Mouse (Mus musculus): Measurements from ENCODE around the gene Ostf1.
A peak's percentile ranks its signal among the peaks of the same experiment; 100 is the strongest.

Gene Ostf1

DNA sequence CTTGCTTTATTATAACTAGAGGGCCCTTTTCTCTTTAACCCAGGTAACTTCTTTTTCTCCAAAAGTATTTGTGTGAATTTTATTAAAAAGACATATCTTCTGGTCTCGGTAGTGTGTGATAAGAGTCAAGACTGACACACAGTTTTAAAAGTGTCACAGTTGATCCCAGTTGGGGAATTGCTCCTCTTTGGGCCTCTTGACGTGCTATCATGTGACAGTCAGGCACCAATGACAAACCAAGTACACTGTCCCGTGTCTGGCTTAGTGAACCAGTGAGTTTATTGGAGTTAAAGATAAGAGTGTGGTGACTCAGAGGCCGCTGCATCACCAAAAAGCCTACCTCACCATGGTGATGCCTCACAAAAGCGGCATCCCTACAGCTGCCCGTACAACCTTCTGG, 12.5 kb upstream of the Ostf1 start:
- DNase-seq, result no peak

- DNase-seq, result no peak
Measured at GRCm38 (mm10) chr19:18643411-18643810, 11.8 kb upstream of the Ostf1 start.

GRCm38 (mm10) chr19:18641001-18641400, 9.4 kb upstream of the Ostf1 start:
- DNase-seq, result no peak

GRCm38 (mm10) chr19:18639552-18639951, 7.9 kb upstream of the Ostf1 start:
- peak; percentile 41 to 42 for DNase-seq

DNA sequence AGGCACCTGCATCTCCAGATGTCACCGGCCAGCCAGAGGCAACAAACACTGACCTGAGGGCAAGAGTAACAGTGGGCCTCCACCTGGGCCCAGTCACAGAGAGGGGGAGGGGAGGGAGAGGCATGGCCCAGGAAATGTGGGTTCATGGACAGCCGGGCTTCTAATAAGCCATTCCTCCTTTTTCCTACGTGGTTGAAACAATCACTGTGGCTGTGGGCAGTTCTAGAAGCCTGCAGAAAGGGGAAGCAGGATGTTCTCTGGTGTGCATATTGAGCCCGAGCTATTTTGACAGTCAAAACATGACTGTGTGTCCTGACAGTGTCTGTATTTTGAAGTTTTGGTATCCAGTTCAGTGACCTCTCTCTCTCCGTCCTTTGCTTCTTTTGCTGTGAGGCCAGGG, 7.3 kb upstream of the Ostf1 start:
- no peak for DNase-seq

GRCm38 (mm10) chr19:18637954-18638353, 6.3 kb upstream of the Ostf1 start:
- no peak for DNase-seq

GRCm38 (mm10) chr19:18632231-18633185, 885 bp upstream of the Ostf1 start:
- DNase-seq, result no peak

DNA sequence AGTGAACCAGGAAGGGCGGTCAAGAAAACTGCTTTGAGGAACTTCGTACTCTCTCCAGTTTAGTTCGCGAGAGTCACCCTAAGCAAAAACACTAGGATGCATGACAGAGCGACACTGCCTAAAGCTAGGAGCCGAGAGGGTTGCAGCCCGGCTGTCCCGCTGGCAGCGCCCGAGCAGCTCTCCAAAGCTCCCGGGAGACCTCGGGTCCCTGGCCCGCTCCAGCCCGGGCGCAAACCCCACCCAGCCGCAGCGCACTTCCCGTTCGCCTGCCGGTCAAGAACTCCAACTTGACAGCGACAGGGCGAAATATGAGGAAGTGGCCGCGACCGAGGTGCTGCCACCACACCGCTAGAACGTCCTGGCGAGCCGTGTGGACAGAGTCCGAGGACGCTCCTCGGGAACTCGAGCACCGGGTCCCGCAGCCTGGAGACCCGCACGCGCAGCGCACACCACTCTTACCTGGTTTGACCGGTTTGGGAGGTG, 421 bp downstream of the Ostf1 start:
- peak in 1 of 2 experiments; percentile 42 for DNase-seq

DNA sequence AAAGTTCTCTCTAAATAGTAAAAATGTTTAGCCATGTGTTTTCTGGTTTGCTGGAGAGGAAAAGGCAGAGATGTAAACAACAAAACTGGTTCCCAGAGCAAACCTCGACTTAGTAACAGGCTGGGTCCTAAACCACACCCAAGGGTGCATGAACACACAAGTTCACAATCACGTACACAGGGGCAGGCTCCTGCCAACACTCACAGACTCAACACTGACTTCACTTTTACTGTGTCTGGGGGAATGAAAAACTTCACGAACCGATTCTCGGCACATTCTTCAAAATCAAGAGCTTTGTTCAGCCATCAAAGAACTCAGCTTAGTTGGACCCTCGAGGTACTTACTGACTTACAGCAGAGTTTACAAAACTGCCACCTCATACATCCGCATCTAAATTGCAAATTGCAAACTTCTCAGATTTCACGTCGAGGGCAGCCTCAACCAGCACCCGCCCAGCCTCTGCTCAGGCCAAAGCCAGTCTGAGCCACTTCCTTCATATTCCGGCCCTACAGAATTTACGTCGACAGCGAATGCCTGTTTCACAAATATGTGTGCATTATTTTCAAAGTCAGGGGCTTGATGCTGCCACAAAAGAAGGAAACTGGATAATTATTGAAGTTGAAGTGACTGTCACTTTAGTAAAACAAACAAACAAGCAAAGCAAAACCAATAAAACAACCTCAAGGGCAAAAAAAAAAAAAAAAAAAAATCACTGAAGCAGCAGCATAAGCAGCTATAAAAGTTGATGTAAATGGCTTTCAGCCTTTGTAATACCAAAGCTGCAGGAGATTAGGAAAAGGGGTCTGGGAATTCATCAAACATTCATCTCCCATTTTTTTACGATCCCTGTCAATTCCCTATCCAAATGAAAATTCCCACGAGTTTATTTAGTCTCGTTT, 1.2 kb downstream of the Ostf1 start:
- DNase-seq, result no peak

DNA sequence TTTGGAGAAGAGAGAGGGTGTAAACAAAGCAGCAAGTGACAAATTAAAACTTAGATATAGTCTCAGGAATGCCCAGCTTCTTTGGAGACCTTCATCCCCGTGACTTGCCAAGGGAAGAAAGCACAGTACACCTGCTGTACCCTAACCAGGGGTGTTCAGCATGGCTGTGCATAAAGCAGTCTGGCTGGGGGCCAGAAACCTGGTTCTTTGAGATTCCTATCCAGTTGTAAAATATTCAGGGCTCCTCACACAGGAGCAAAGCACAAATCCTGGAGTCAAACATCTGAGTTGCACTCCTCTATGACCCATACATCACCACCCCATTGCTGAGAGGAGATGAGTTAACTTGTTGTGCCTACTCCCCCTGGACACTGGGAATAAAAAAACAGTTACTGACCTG, 2.0 kb downstream of the Ostf1 start:
- peak in 1 of 2 experiments; percentile 23 for DNase-seq

- no peak for DNase-seq
Measured at GRCm38 (mm10) chr19:18623894-18624293, 7.7 kb downstream of the Ostf1 start.

DNA sequence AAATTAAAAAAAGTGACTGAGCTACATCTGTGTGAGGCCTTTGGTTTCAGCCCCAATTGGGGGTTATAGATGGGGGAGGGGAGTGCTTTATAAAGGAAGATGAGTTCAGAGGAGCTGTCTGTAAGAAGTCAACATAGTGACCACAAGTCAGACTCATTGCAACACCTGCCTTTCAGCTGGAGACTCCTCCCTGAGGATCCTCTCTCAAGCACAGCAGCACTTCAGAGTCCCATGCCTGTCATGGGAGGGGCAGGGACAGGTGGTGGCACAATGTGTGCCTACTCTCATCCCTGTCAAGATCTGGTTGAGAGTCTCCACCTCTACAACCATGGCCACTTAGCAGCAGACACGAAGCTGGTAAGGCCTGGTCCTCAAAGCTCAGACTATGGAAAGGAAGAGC, 11.9 kb downstream of the Ostf1 start:
- DNase-seq, result no peak

GRCm38 (mm10) chr19:18619060-18619459, 12.6 kb downstream of the Ostf1 start:
- no peak for DNase-seq

- no peak for DNase-seq
Measured at GRCm38 (mm10) chr19:18617504-18617903, 14.1 kb downstream of the Ostf1 start.

- no peak for DNase-seq
Measured at GRCm38 (mm10) chr19:18615680-18616240, 15.9 kb downstream of the Ostf1 start.

DNA sequence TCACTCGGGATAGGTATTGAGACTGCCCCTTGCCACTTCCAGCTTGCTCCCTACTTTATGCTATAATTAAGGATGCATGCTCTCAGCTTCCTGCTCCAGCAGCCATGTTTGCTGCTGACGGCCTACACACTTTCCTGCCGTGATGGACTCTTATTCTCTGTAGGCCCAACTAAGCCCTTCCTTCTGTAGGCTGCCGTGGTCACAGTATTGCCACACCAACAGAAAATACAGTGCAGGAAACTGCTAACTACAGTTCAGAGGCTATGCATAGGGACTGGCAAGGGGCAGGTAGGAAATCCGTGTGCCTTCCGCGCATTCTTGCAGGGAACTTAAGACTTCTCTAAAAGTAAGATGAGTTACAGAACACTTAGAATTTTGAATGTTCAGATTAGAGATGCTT, 17.3 kb downstream of the Ostf1 start:
- no peak for DNase-seq

- DNase-seq, result no peak
Measured at GRCm38 (mm10) chr19:18608975-18609374, 22.6 kb downstream of the Ostf1 start.

DNA sequence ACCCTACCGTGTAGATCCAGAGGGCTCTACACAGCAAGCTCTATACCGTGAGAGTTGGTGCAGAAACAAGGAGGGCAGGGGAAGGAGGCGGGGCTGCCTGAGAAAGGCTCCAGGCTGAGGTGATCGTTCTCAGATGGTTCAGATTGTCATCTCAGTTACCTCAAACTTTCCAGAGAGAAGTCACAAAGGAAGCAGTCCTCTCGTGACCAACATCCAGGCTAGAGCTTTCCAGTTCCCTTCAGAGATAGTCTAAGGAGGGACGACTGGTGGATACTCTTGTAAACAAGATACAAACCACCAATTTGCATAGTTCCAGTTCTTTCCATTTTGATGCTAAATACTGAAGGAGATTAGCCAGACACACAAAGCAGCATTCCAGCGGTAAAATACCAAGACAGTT, 23.7 kb downstream of the Ostf1 start:
- no peak for DNase-seq

DNA sequence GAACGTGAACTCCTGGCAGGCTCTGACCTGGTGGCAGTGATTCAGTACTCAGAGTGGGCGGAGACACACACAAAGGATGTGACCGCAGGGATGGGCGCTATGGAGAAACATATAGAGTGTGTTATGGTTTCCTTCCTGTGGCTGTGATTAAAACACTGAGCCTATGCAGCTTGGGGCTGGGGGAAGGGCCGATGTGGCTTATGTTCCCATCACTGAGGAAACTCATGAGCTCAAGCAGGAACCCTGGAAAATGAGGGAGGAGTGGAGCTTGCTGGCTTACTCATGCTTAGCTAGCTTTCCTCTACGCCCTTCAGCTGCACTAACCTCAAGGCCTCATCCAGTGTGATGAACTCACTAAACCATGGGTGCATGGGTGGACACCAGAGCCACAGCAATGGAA, 28.6 kb downstream of the Ostf1 start:
- no peak for DNase-seq

DNA sequence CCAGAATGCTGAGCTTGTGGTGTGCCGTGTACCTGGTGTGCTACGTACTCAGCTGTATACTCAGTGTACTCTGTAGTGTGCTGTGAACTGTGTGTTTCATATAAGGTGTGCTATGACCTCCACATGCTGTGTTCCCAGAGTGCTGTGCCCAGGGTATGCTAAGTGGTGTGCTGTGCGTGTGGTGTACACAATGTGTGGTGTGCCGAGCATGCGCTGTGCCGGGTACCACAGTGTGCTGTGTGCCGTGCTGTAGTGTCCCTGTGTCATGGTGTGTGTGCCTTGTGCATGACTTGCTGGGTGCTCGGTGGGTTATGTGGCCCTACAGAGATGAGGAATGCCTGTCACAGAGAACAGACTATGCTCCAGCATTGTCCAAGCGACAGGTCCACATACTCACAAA, 31.0 kb downstream of the Ostf1 start:
- DNase-seq, result no peak

DNA sequence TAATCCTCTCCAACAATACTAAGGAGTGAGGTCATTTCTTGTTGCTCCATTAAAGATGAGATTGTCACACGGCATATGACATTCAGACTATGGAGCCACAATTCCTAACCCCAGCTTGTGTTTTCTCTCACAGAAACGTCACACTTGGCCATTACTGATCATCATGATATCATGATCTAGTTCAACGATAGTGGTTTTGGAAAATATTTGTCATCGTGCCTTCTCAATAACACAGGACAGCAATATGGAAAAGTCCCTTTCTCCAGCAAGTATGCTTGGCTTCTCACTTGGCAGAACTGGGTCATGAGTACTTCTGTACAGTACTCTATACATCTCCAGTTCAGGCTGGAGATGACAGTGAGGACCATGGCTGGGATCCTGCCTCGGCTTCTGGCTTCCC, 32.0 kb downstream of the Ostf1 start:
- no peak for DNase-seq

- DNase-seq, result no peak
Measured at GRCm38 (mm10) chr19:18599051-18599450, 32.6 kb downstream of the Ostf1 start.

DNA sequence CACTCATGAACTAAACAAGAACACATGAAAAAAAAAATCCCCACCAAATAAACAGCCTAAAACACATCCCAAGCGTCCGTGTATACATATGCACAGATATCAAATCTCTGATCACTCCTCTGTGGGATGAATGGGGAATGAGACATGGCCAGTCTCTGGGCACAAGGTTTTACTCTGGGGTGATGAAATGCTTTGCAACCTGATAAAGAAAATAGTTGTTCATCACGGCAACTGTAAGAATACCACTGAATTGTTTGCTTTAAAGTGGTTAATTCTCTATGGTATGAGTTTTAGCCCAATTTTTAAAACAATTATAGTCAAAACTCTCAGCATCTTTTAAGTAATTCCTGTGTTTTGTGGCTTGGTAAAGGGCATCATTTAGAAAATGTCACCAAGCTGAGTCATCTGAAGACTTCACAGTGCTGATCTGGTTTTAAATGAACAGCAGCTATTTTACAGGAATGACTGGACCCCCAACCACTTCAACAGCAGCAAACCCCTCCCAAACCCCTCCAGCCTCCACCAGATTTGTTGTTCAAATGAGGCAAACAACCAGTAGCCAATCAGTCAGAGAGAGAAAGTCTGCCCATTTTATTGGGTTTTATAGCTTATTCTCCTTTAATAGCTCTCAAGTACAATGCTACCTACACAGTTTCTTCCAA, 33.2 kb downstream of the Ostf1 start:
- no peak for DNase-seq
